Mouse (Mus musculus) layer of hippocampus, adult 2 months (tissue): Measurements from ENCODE around the gene Plcl2. TPM values are rescaled to one million over a fixed set of nuclear protein-coding genes. Genes with fewer than 3 reads are reported as not detected.
"Not testable (repeated sequence)": the region's sequence is repeated elsewhere in the genome, so short reads cannot be mapped to it uniquely, and the experiment has no call there.

Experiments
- DNase-seq, 2 experiments: peaks; one replicate each; pipeline ENCODE4 v3.0.0; 2022; ENCODE audit warnings: low spot score in 2 of 2
- H3K27ac ChIP-seq: fragments of 200-600 bp; 2 replicates; pipeline ENCODE4 v1.8.1; 2022
- H3K4me3 ChIP-seq: fragments of 200-600 bp; 2 replicates; pipeline ENCODE4 v1.8.1; 2022; ENCODE audit warnings: mild to moderate bottlenecking
- CTCF ChIP-seq: fragments of 200-600 bp; conservative IDR thresholded peaks from 2 replicates; pipeline ENCODE4 v1.8.1; 2022; ENCODE audit warnings: antibody characterized with exemption, mild to moderate bottlenecking, moderate library complexity
- total RNA-seq, 2 experiments: library from RNA; stranded (reverse); gene quantifications; 2 replicates each; pipeline ENCODE4 v1.2.3; 2021

The Plcl2 gene
- total RNA-seq, 2 experiments from 2014 or later = 55.1 to 58.0 TPM

GRCm38 (mm10) chr17:50570681-50571398, 61.6 kb downstream of the Plcl2 start:
- TF ChIP-seq CTCF = no peak
- Histone ChIP-seq H3K27ac (no peak overlapping the region), H3K4me3 (no peak overlapping the region)
- no peak for DNase-seq

GRCm38 (mm10) chr17:50574161-50574560, 65.0 kb downstream of the Plcl2 start:
- TF ChIP-seq CTCF = no peak
- no peak overlapping the region for H3K4me3 ChIP-seq
- DNase-seq = no peak
- H3K27ac ChIP-seq = no peak overlapping the region

GRCm38 (mm10) chr17:50580416-50580815, 71.2 kb downstream of the Plcl2 start:
- Histone ChIP-seq H3K4me3 (no peak overlapping the region), H3K27ac (no peak overlapping the region)
- DNase-seq = no peak
- TF ChIP-seq CTCF = no peak

GRCm38 (mm10) chr17:50586834-50587233, 77.6 kb downstream of the Plcl2 start:
- no peak for TF ChIP-seq CTCF
- no peak for DNase-seq
- no peak overlapping the region for H3K27ac ChIP-seq
- no peak overlapping the region for H3K4me3 ChIP-seq

- H3K27ac ChIP-seq = no peak overlapping the region
- no peak for TF ChIP-seq CTCF
- H3K4me3 ChIP-seq = no peak overlapping the region
- DNase-seq = no peak
Observed at GRCm38 (mm10) chr17:50587941-50588340, 78.7 kb downstream of the Plcl2 start.

- Histone ChIP-seq H3K27ac (no peak overlapping the region), H3K4me3 (no peak overlapping the region)
- DNase-seq = no peak
- no peak for TF ChIP-seq CTCF
Observed at GRCm38 (mm10) chr17:50600178-50600577, 91.0 kb downstream of the Plcl2 start.

- no peak for DNase-seq
- TF ChIP-seq CTCF = no peak
- Histone ChIP-seq H3K4me3 (no peak overlapping the region), H3K27ac (no peak overlapping the region)
Observed at GRCm38 (mm10) chr17:50600696-50601095, 91.5 kb downstream of the Plcl2 start.

- Histone ChIP-seq H3K27ac (no peak overlapping the region), H3K4me3 (no peak overlapping the region)
- no peak for TF ChIP-seq CTCF
- no peak for DNase-seq
Observed at GRCm38 (mm10) chr17:50606890-50607289, 97.7 kb downstream of the Plcl2 start.

- no peak overlapping the region for H3K27ac ChIP-seq
- no peak for TF ChIP-seq CTCF
- DNase-seq = no peak
- H3K4me3 ChIP-seq = no peak overlapping the region
Observed at GRCm38 (mm10) chr17:50609908-50610307, 100.7 kb downstream of the Plcl2 start.

GRCm38 (mm10) chr17:50620794-50621537, 111.8 kb downstream of the Plcl2 start:
- Histone ChIP-seq H3K27ac (no peak overlapping the region), H3K4me3 (no peak overlapping the region)
- TF ChIP-seq CTCF = no peak
- no peak for DNase-seq

GRCm38 (mm10) chr17:50621996-50622395, 112.8 kb downstream of the Plcl2 start:
- TF ChIP-seq CTCF = no peak
- no peak for DNase-seq
- Histone ChIP-seq H3K4me3 (no peak overlapping the region), H3K27ac (no peak overlapping the region)

- H3K27ac ChIP-seq = no peak overlapping the region
- TF ChIP-seq CTCF = no peak
- DNase-seq = no peak
- no peak overlapping the region for H3K4me3 ChIP-seq
Observed at GRCm38 (mm10) chr17:50625584-50625983, 116.4 kb downstream of the Plcl2 start.

- no peak for DNase-seq
- Histone ChIP-seq H3K4me3 (no peak overlapping the region), H3K27ac (no peak overlapping the region)
- TF ChIP-seq CTCF = no peak
Observed at GRCm38 (mm10) chr17:50627658-50628057, 118.5 kb downstream of the Plcl2 start.

- TF ChIP-seq CTCF = peak; percentile 84
- Histone ChIP-seq H3K4me3 (no peak overlapping the region), H3K27ac (peak overlapping the region; percentile 76)
- no peak for DNase-seq
Observed at GRCm38 (mm10) chr17:50628716-50629115, 119.5 kb downstream of the Plcl2 start.

GRCm38 (mm10) chr17:50630992-50631391, 121.8 kb downstream of the Plcl2 start:
- H3K4me3 ChIP-seq, DNase-seq: not testable (repeated sequence)
- H3K27ac ChIP-seq = peak overlapping the region; percentile 76; the same call in 1 of the 2 replicates
